Mouse (Mus musculus): ENCODE data around the gene Olfr1364. TPM values are rescaled to one million over a fixed set of nuclear protein-coding genes. Genes with fewer than 3 reads are reported as not detected.

Gene Olfr1364
- not detected in 2 replicates for polyA plus RNA-seq (2014; fragmentation: Nextera tagmentation; extraction: Ambion mirVana)

DNA sequence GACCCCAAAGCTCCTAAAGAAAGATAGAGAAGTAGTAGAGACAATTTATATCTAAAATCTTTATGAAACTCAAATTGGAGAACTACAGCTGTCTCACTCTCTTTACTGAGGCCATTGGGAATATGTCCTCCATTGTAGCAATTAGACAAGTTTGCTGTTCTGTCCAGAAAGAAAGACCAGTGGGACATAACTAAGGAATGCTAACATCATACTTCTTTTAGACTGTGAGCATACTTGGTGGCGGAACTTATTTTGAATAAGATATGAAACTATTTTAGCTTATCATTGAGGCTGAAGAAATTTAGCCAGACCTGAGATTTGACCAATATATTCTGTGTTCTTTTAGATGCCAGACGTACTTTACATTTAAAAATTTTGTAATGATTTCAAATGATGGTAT lies at the start of gene Olfr1364:
Gene Olfr1364 (minus strand): TSS at position 101 of the 400 bp plus-strand sequence.
- no peak for DNase-seq (ENCODE audit: low spot score)
- Histone ChIP-seq H3K36me3 (ENCODE audit: control insufficient read depth, insufficient read depth, low read length) (no peaks in the 10 kb centered on the region), H3K9me3 (ENCODE audit: control insufficient read depth, low read length) (no peaks in the 10 kb centered on the region), H3K4me1 (replicated peaks; ENCODE audit: control insufficient read depth, insufficient read depth, low read length) (no peaks in the 10 kb centered on the region), H3K4me2 (ENCODE audit: low read depth, low read length, severe bottlenecking) (no peak within 1 kb of the TSS), H3K27me3 (ENCODE audit: control insufficient read depth, insufficient read depth, low read length) (no peaks in the 10 kb centered on the region), H3K9ac (ENCODE audit: low read length) (no peak within 1 kb of the TSS), H3K4me3 (ENCODE audit: low read depth, low read length) (no peak within 1 kb of the TSS), H3K27ac (ENCODE audit: low read depth, low read length) (no peak within 1 kb of the TSS)
- ATAC-seq (replicated peaks; ENCODE audit: low FRiP score) = no peak
- 85% methylated on average over 2 of the region's 2 CpGs for WGBS

GRCm38 (mm10) chr13:21613922-21614321 lies 32.4 kb upstream of the Olfr1364 start, which contains the start of gene Olfr1362:
Gene Olfr1362, minus strand, starts transcription at chr13:21614022.
- H3K36me3 ChIP-seq (ENCODE audit: control insufficient read depth, insufficient read depth, low read length) = no peaks in the 10 kb centered on the region
- ATAC-seq (replicated peaks; ENCODE audit: low FRiP score) = no peak
- no peak within 1 kb of the TSS for H3K9ac ChIP-seq (ENCODE audit: low read length)
- no peaks in the 10 kb centered on the region for H3K4me1 ChIP-seq (replicated peaks; ENCODE audit: control insufficient read depth, insufficient read depth, low read length)
- no peaks in the 10 kb centered on the region for H3K27me3 ChIP-seq (ENCODE audit: control insufficient read depth, insufficient read depth, low read length)
- H3K27ac ChIP-seq (ENCODE audit: low read depth, low read length) = no peak within 1 kb of the TSS
- H3K4me3 ChIP-seq (ENCODE audit: low read depth, low read length) = no peak within 1 kb of the TSS
- H3K4me2 ChIP-seq (ENCODE audit: low read depth, low read length, severe bottlenecking) = no peak within 1 kb of the TSS
- DNase-seq (ENCODE audit: low spot score) = no peak
- H3K9me3 ChIP-seq (ENCODE audit: control insufficient read depth, low read length) = no peaks in the 10 kb centered on the region

DNA sequence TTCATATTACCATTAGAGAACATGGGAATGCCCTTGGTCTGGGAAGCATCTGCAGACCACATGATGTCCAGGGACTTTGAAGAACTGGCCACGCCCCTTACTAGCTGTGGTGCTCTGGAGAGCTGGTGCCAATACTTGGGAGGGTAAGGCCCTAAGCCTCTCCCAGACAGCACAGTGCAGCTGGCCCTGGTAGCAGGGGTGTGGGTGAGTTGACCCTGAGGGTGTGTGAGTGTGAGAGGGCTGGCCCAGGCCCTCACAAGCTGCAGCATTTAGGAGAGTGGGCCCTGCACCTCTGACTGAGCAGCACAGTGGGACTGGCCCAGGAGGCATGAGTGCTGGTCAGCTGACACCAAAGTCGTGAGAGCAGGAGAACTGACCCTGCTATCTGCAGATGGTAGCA lies 10.1 kb upstream of the Olfr1364 start:
- no peak for ATAC-seq (replicated peaks; ENCODE audit: low FRiP score)

DNA sequence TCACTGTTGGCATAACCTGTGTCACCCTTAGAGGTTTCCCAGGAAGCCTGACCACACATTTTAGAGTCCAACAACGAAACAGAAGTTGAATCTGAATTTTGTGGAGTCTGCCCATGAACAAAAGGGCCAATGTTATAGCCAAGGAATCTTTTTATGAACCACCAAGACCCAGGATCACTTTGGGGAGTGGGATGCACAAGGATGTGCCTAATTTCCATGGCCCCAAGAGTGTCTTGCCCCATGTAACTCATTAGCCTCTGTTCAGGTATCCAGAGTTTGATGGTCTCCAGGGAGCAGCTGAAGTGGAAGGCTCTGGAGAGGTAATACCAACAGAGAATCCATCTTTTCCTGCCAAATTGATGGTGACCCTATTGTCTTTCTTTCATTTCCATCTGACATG lies 21.8 kb downstream of the Olfr1364 start, which contains the start of gene Olfr1535:
Gene Olfr1535 (minus strand): TSS at position 101 of the 400 bp plus-strand sequence.
- Histone ChIP-seq H3K9me3 (ENCODE audit: control insufficient read depth, low read length) (no peaks in the 10 kb centered on the region), H3K4me3 (ENCODE audit: low read depth, low read length) (no peak within 1 kb of the TSS), H3K27ac (ENCODE audit: low read depth, low read length) (no peak within 1 kb of the TSS), H3K4me1 (replicated peaks; ENCODE audit: control insufficient read depth, insufficient read depth, low read length) (no peaks in the 10 kb centered on the region), H3K4me2 (ENCODE audit: low read depth, low read length, severe bottlenecking) (no peak within 1 kb of the TSS), H3K36me3 (ENCODE audit: control insufficient read depth, insufficient read depth, low read length) (no peaks in the 10 kb centered on the region), H3K27me3 (ENCODE audit: control insufficient read depth, insufficient read depth, low read length) (no peaks in the 10 kb centered on the region), H3K9ac (ENCODE audit: low read length) (no peak within 1 kb of the TSS)
- ATAC-seq (replicated peaks; ENCODE audit: low FRiP score) = no peak
- no peak for DNase-seq (ENCODE audit: low spot score)
- WGBS = 63% methylated on average over 1 of the region's 1 CpGs

More for the DNA sequence above, 10.1 kb upstream of the Olfr1364 start:
- no peak for DNase-seq (ENCODE audit: low spot score)
- no peak overlapping the region for H3K9ac ChIP-seq (ENCODE audit: low read length)
- WGBS = 64% methylated on average over 2 of the region's 2 CpGs
- no peaks in the 10 kb centered on the region for H3K36me3 ChIP-seq (ENCODE audit: control insufficient read depth, insufficient read depth, low read length)
- H3K9me3 ChIP-seq (ENCODE audit: control insufficient read depth, low read length) = no peaks in the 10 kb centered on the region; the same call in 1 of the 2 replicates
- H3K4me2 ChIP-seq (ENCODE audit: low read depth, low read length, severe bottlenecking) = no peak overlapping the region
- H3K27ac ChIP-seq (ENCODE audit: low read depth, low read length) = no peak overlapping the region
- H3K27me3 ChIP-seq (ENCODE audit: control insufficient read depth, insufficient read depth, low read length) = no peaks in the 10 kb centered on the region
- H3K4me1 ChIP-seq (replicated peaks; ENCODE audit: control insufficient read depth, insufficient read depth, low read length) = no peaks in the 10 kb centered on the region
- H3K4me3 ChIP-seq (ENCODE audit: low read depth, low read length) = no peak overlapping the region

- Histone ChIP-seq H3K36me3 (ENCODE audit: control insufficient read depth, insufficient read depth, low read length) (no peaks in the 10 kb centered on the region), H3K9me3 (ENCODE audit: control insufficient read depth, low read length) (no peaks in the 10 kb centered on the region), H3K27me3 (ENCODE audit: control insufficient read depth, insufficient read depth, low read length) (no peaks in the 10 kb centered on the region), H3K27ac (ENCODE audit: low read depth, low read length) (no peak overlapping the region), H3K4me3 (ENCODE audit: low read depth, low read length) (no peak overlapping the region), H3K4me1 (replicated peaks; ENCODE audit: control insufficient read depth, insufficient read depth, low read length) (no peaks in the 10 kb centered on the region), H3K9ac (ENCODE audit: low read length) (no peak overlapping the region), H3K4me2 (ENCODE audit: low read depth, low read length, severe bottlenecking) (no peak overlapping the region)
- 74% methylated on average over 3 of the region's 3 CpGs for WGBS
- DNase-seq (ENCODE audit: low spot score) = no peak
- no peak for ATAC-seq (replicated peaks; ENCODE audit: low FRiP score)
These were observed 31.0 kb downstream of the Olfr1364 start for GRCm38 (mm10) chr13:21550416-21551110.

GRCm38 (mm10) chr13:21549487-21549886 lies 32.1 kb downstream of the Olfr1364 start:
- no peaks in the 10 kb centered on the region for H3K36me3 ChIP-seq (ENCODE audit: control insufficient read depth, insufficient read depth, low read length)
- DNase-seq (ENCODE audit: low spot score) (no peak), ATAC-seq (replicated peaks; ENCODE audit: low FRiP score) (no peak)
- no peak overlapping the region for H3K27ac ChIP-seq (ENCODE audit: low read depth, low read length)
- H3K4me1 ChIP-seq (replicated peaks; ENCODE audit: control insufficient read depth, insufficient read depth, low read length) = no peaks in the 10 kb centered on the region
- no peaks in the 10 kb centered on the region for H3K27me3 ChIP-seq (ENCODE audit: control insufficient read depth, insufficient read depth, low read length)
- no peak overlapping the region for H3K9ac ChIP-seq (ENCODE audit: low read length)
- no peak overlapping the region for H3K4me3 ChIP-seq (ENCODE audit: low read depth, low read length)
- H3K4me2 ChIP-seq (ENCODE audit: low read depth, low read length, severe bottlenecking) = no peak overlapping the region
- WGBS = 90% methylated on average over 3 of the region's 3 CpGs
- H3K9me3 ChIP-seq (ENCODE audit: control insufficient read depth, low read length) = no peaks in the 10 kb centered on the region

- 82% methylated on average over 1 of the region's 1 CpGs for WGBS
- Histone ChIP-seq H3K27me3 (ENCODE audit: control insufficient read depth, insufficient read depth, low read length) (no peaks in the 10 kb centered on the region), H3K9me3 (ENCODE audit: control insufficient read depth, low read length) (no peaks in the 10 kb centered on the region), H3K4me2 (ENCODE audit: low read depth, low read length, severe bottlenecking) (no peak within 1 kb of the TSS), H3K4me3 (ENCODE audit: low read depth, low read length) (no peak within 1 kb of the TSS), H3K9ac (ENCODE audit: low read length) (no peak within 1 kb of the TSS), H3K36me3 (ENCODE audit: control insufficient read depth, insufficient read depth, low read length) (no peaks in the 10 kb centered on the region), H3K27ac (ENCODE audit: low read depth, low read length) (no peak within 1 kb of the TSS), H3K4me1 (replicated peaks; ENCODE audit: control insufficient read depth, insufficient read depth, low read length) (no peaks in the 10 kb centered on the region)
- ATAC-seq (replicated peaks; ENCODE audit: low FRiP score) (no peak), DNase-seq (ENCODE audit: low spot score) (no peak)
These were observed 38.9 kb downstream of the Olfr1364 start, which contains the start of gene Olfr1366 for GRCm38 (mm10) chr13:21542708-21543107. Gene Olfr1366, minus strand, starts transcription at chr13:21542808.

GRCm38 (mm10) chr13:21530781-21531201 lies 50.8 kb downstream of the Olfr1364 start, which contains the start of gene Zkscan8:
Gene Zkscan8, minus strand, starts transcription at chr13:21531120.
- H3K4me3 ChIP-seq (ENCODE audit: low read depth, low read length) = peak within 1 kb of the TSS; percentile 89
- H3K9me3 ChIP-seq (ENCODE audit: control insufficient read depth, low read length) = no peaks in the 10 kb centered on the region
- peak within 1 kb of the TSS; percentile 98 for H3K9ac ChIP-seq (ENCODE audit: low read length)
- ATAC-seq (replicated peaks; ENCODE audit: low FRiP score) (peak; percentile 98), DNase-seq (ENCODE audit: low spot score) (peak; percentile 92)
- WGBS = 0% methylated on average over 37 of the region's 39 CpGs
- H3K4me1 ChIP-seq (replicated peaks; ENCODE audit: control insufficient read depth, insufficient read depth, low read length) = 0 out of 2 replicates have a peak, but pooled peaks cover 2% of the 10 kb centered on the region
- H3K36me3 ChIP-seq (ENCODE audit: control insufficient read depth, insufficient read depth, low read length) = no peaks in the 10 kb centered on the region; the same call in none of the 2 replicates
- H3K4me2 ChIP-seq (ENCODE audit: low read depth, low read length, severe bottlenecking) = peak within 1 kb of the TSS; percentile 55
- no peaks in the 10 kb centered on the region for H3K27me3 ChIP-seq (ENCODE audit: control insufficient read depth, insufficient read depth, low read length)
- H3K27ac ChIP-seq (ENCODE audit: low read depth, low read length) = peak within 1 kb of the TSS; percentile 88

Measured in forebrain, embryonic 11.5 days (tissue).